Mouse (Mus musculus): ENCODE measurements around the gene Pin1. TPM values are rescaled to one million over a fixed set of nuclear protein-coding genes. Genes with fewer than 3 reads are reported as not detected.

The Pin1 gene
- polyA plus RNA-seq, 1 experiment from 2014 or later: 46.5 TPM

- H3K9me3 ChIP-seq (ENCODE audit: control insufficient read depth, low read depth, low read length): no peaks in the 10 kb centered on the region
- no peaks in the 10 kb centered on the region for H3K4me1 ChIP-seq (ENCODE audit: control insufficient read depth, insufficient read depth, low read length)
- WGBS: 72% methylated on average over 7 of the region's 7 CpGs
- H3K27ac ChIP-seq (ENCODE audit: low read length): no peak overlapping the region
- no peak overlapping the region for H3K4me3 ChIP-seq (ENCODE audit: low read depth, low read length)
- ATAC-seq (ENCODE audit: insufficient number of reproducible peaks, insufficient read depth, low FRiP score, low read depth): no peak
- no peak overlapping the region for H3K9ac ChIP-seq (replicated peaks; ENCODE audit: low read depth, low read length)
- no peaks in the 10 kb centered on the region for H3K36me3 ChIP-seq (ENCODE audit: control insufficient read depth, insufficient read depth, low read length)
- no peaks in the 10 kb centered on the region for H3K27me3 ChIP-seq (ENCODE audit: control insufficient read depth, insufficient read depth, low read length)
- H3K4me2 ChIP-seq (replicated peaks; ENCODE audit: low read depth, low read length): no peak overlapping the region
Observed at GRCm38 (mm10) chr9:20715332-20715731, 63.4 kb downstream of the Pin1 start.

Other genes starting within 250 kb of the Pin1 start
- gene Zfp26, start 191.9 kb upstream of the Pin1 start, polyA plus RNA-seq (2014; fragmentation: Nextera tagmentation; extraction: Ambion mirVana): 29.9 and 32.7 TPM in 2 replicates
- 25.2 and 27.5 TPM in 2 replicates for gene Zfp426, start 159.3 kb upstream of the Pin1 start, polyA plus RNA-seq (2014; fragmentation: Nextera tagmentation; extraction: Ambion mirVana)
- 94.0 and 94.9 TPM in 2 replicates for gene Zfp266, start 130.7 kb upstream of the Pin1 start, polyA plus RNA-seq (2014; fragmentation: Nextera tagmentation; extraction: Ambion mirVana)
- 20.9 and 28.6 TPM in 2 replicates for gene Zfp846, start 70.8 kb upstream of the Pin1 start, polyA plus RNA-seq (2014; fragmentation: Nextera tagmentation; extraction: Ambion mirVana)
- gene Ubl5, start 9.2 kb upstream of the Pin1 start, polyA plus RNA-seq (2014; fragmentation: Nextera tagmentation; extraction: Ambion mirVana): 362 and 386 TPM in 2 replicates
- gene Fbxl12, start 7.3 kb upstream of the Pin1 start, polyA plus RNA-seq (2014; fragmentation: Nextera tagmentation; extraction: Ambion mirVana): 12.2 and 13.5 TPM in 2 replicates
- 8.0 and 8.6 TPM in 2 replicates for gene Olfm2, start 94.3 kb downstream of the Pin1 start, polyA plus RNA-seq (2014; fragmentation: Nextera tagmentation; extraction: Ambion mirVana)
- gene Col5a3, start 163.0 kb downstream of the Pin1 start, polyA plus RNA-seq (2014; fragmentation: Nextera tagmentation; extraction: Ambion mirVana): 1.1 and 1.2 TPM in 2 replicates
- not detected in 2 replicates for gene Rdh8, start 166.4 kb downstream of the Pin1 start, polyA plus RNA-seq (2014; fragmentation: Nextera tagmentation; extraction: Ambion mirVana)
- 11.9 and 12.6 TPM in 2 replicates for gene A230050P20Rik, start 216.5 kb downstream of the Pin1 start, polyA plus RNA-seq (2014; fragmentation: Nextera tagmentation; extraction: Ambion mirVana)
- gene Angptl6, start 227.6 kb downstream of the Pin1 start, polyA plus RNA-seq (2014; fragmentation: Nextera tagmentation; extraction: Ambion mirVana): 6.9 and 7.2 TPM in 2 replicates
- 72.7 and 74.6 TPM in 2 replicates for gene Ppan, start 236.1 kb downstream of the Pin1 start, polyA plus RNA-seq (2014; fragmentation: Nextera tagmentation; extraction: Ambion mirVana)
- gene Eif3g, start 246.5 kb downstream of the Pin1 start, polyA plus RNA-seq (2014; fragmentation: Nextera tagmentation; extraction: Ambion mirVana): 281 and 289 TPM in 2 replicates